Mouse (Mus musculus): ENCODE data around the gene Oas1a. TPM values are rescaled to one million over a fixed set of nuclear protein-coding genes. Genes with fewer than 3 reads are reported as not detected.
"Not testable (repeated sequence)": the region's sequence is repeated elsewhere in the genome, so short reads cannot be mapped to it uniquely, and the experiment has no call there.

Gene Oas1a
- polyA plus RNA-seq, 1 experiment from 2014 or later = 2.8 TPM

DNA sequence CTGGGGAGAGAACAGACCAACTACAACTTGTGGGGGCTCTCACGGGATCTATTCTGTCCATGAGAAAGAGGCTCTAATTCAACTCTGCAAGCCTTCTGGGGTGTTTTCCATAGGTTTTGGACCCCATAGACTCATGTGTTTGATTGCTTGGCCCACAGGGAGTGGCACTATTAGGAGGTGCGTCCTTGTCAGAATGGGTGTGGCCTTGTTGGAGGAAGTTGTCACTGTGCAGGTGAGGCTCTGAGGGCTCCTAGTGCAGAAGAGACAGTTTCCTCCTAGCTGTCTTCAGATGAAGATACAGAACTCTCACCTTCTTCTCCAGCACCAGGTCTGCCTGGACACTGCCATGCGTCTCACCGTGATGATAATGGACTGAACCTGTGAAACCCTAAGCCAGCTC is 17.2 kb upstream of the Oas1a start:
- not testable (repeated sequence) for H3K36me3 ChIP-seq (ENCODE audit: control insufficient read depth, insufficient read depth); H3K4me2 ChIP-seq (ENCODE audit: low read depth, low read length); H3K9ac ChIP-seq (ENCODE audit: low read depth, low read length); H3K27ac ChIP-seq (ENCODE audit: low read length); H3K4me3 ChIP-seq (ENCODE audit: low read depth, low read length); ATAC-seq (ENCODE audit: low read depth); H3K27me3 ChIP-seq (ENCODE audit: control insufficient read depth, insufficient read depth, low read depth, low read length); H3K9me3 ChIP-seq (replicated peaks; ENCODE audit: control insufficient read depth, low read length); H3K4me1 ChIP-seq (ENCODE audit: control insufficient read depth, low read depth, low read length)
- 63% methylated on average over 4 of the region's 4 CpGs for whole genome bisulfite sequencing (ENCODE audit: insufficient replicate concordance)

- H3K4me1 ChIP-seq (ENCODE audit: control insufficient read depth, low read depth, low read length) = no peaks in the 10 kb centered on the region
- no peak for ATAC-seq (ENCODE audit: low read depth)
- no peak overlapping the region for H3K4me2 ChIP-seq (ENCODE audit: low read depth, low read length)
- no peaks in the 10 kb centered on the region for H3K27me3 ChIP-seq (ENCODE audit: control insufficient read depth, insufficient read depth, low read depth, low read length)
- no peak overlapping the region for H3K27ac ChIP-seq (ENCODE audit: low read length)
- no peaks in the 10 kb centered on the region for H3K36me3 ChIP-seq (ENCODE audit: control insufficient read depth, insufficient read depth)
- H3K9ac ChIP-seq (ENCODE audit: low read depth, low read length) = no peak overlapping the region
- H3K4me3 ChIP-seq (ENCODE audit: low read depth, low read length) = no peak overlapping the region
- H3K9me3 ChIP-seq (replicated peaks; ENCODE audit: control insufficient read depth, low read length) = no peaks in the 10 kb centered on the region
- 53% methylated on average over 4 of the region's 4 CpGs for WGBS (ENCODE audit: insufficient replicate concordance)
These were observed 16.6 kb upstream of the Oas1a start for GRCm38 (mm10) chr5:120923969-120924368.

- Histone ChIP-seq H3K27me3 (ENCODE audit: control insufficient read depth, insufficient read depth, low read depth, low read length) (no peaks in the 10 kb centered on the region), H3K4me1 (ENCODE audit: control insufficient read depth, low read depth, low read length) (no peaks in the 10 kb centered on the region), H3K9me3 (replicated peaks; ENCODE audit: control insufficient read depth, low read length) (no peaks in the 10 kb centered on the region), H3K36me3 (ENCODE audit: control insufficient read depth, insufficient read depth) (no peaks in the 10 kb centered on the region), H3K4me2 (ENCODE audit: low read depth, low read length) (no peak overlapping the region), H3K4me3 (ENCODE audit: low read depth, low read length) (no peak overlapping the region), H3K27ac (ENCODE audit: low read length) (no peak overlapping the region), H3K9ac (ENCODE audit: low read depth, low read length) (no peak overlapping the region)
- WGBS (ENCODE audit: insufficient replicate concordance) = 50% methylated on average over 3 of the region's 3 CpGs
- no peak for ATAC-seq (ENCODE audit: low read depth)
These were observed 13.0 kb upstream of the Oas1a start for GRCm38 (mm10) chr5:120920296-120920695.

DNA sequence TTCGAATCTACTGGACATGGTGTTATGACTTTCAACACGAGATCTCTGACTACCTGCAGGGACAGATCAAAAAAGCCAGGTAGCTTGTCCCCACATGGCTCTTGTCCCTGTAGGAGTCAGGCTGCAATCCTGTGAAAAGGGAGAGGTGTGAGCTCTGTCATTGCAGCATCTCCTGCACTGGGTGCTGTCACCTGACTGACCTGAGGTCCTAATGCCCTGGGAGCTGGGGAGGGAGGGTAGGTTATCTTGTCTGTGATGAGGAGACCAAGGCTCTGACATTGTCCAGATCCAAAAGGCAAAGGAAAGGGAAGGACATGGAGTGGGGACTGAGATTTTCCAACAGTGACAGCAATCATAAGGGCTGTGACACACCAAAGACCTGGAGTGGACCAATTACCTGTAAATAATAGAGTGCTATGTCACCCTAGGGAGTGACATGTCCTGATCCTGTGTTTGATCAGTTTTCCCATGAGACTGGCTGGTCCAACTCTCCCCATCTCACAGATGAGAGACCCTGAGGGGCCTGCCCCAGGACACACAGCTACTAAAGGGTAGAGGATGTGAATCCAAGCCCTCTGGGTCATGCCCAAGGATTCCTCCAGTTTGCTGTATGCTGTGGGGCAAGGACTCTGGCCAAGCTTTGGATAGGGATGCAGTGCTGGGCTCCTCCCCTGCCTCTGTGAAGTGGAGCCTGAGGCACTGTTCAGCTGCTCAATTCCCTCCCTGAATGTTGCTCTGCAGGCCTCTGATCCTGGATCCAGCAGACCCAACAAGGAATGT is 12.0 kb upstream of the Oas1a start:
- ATAC-seq (ENCODE audit: low read depth); H3K27ac ChIP-seq (ENCODE audit: low read length); H3K4me3 ChIP-seq (ENCODE audit: low read depth, low read length); H3K9ac ChIP-seq (ENCODE audit: low read depth, low read length); H3K36me3 ChIP-seq (ENCODE audit: control insufficient read depth, insufficient read depth); H3K4me2 ChIP-seq (ENCODE audit: low read depth, low read length); H3K9me3 ChIP-seq (replicated peaks; ENCODE audit: control insufficient read depth, low read length); H3K4me1 ChIP-seq (ENCODE audit: control insufficient read depth, low read depth, low read length); H3K27me3 ChIP-seq (ENCODE audit: control insufficient read depth, insufficient read depth, low read depth, low read length): not testable (repeated sequence)
- WGBS (ENCODE audit: insufficient replicate concordance) = 44% methylated on average over 2 of the region's 2 CpGs

DNA sequence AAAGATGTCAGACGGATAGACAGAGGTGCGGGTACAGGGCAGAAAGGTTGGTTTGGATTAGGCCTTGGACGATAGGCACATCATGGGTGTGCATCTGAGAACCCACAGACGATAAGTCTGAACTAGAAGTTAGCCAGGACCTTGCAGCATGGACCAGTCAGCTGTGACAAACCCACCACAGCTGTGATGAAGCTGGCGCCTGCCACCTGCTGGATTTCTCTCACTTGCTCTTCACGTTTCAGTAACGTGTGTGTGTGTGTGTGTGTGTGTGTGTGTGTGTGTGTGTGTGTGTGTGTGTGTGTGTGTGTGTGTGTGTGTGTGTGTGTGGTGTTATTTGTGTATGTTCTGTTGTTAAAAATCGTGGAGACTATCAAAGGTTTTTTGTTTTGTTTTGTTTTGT is 6.9 kb upstream of the Oas1a start, which contains the start of gene Oas1d:
TSS of gene Oas1d (plus strand) at position 333 of the 400 bp plus-strand sequence.
- H3K9ac ChIP-seq (ENCODE audit: low read depth, low read length); H3K9me3 ChIP-seq (replicated peaks; ENCODE audit: control insufficient read depth, low read length); H3K4me3 ChIP-seq (ENCODE audit: low read depth, low read length); H3K27ac ChIP-seq (ENCODE audit: low read length); H3K4me2 ChIP-seq (ENCODE audit: low read depth, low read length); H3K4me1 ChIP-seq (ENCODE audit: control insufficient read depth, low read depth, low read length); H3K36me3 ChIP-seq (ENCODE audit: control insufficient read depth, insufficient read depth); H3K27me3 ChIP-seq (ENCODE audit: control insufficient read depth, insufficient read depth, low read depth, low read length); ATAC-seq (ENCODE audit: low read depth): not testable (repeated sequence)
- 34% methylated on average over 8 of the region's 8 CpGs for WGBS (ENCODE audit: insufficient replicate concordance)

DNA sequence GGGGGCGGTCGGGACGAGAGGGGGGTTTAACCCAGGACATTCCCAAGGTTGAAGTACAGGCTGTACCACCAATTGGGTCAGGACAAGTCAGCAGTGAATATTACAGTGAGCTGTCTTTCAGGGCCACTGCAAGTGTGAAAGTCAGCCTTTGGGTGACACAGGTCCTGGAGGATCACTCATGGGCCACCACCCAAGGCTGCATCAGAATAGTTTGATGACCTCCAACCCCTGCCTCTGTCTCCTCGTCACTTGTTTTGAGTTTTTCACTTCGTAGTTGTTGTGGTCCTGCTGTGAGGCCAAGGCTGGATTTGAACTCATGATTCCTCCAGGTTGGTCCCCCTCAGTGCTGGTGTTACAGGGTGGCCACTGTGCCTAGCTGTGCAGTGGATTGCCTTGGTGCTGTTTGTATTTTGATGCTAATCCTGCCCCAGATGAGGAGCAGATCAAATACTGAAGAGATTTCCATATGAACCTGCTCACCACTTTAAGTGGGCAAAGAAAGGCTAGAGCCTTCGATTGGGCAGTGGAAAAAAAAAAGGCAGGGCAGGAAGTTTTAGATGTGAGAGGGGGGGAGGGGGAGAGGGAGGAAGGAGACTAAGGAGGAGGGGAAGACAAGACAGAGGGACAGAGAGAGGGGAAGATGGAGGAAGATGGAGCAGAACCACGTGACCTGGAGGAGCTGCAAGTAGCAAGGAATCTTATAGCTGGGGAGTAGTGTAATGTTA is 1.0 kb upstream of the Oas1a start:
- Histone ChIP-seq H3K9me3 (replicated peaks; ENCODE audit: control insufficient read depth, low read length) (no peaks in the 10 kb centered on the region), H3K27ac (ENCODE audit: low read length) (no peak overlapping the region)
- WGBS (ENCODE audit: insufficient replicate concordance) = 44% methylated on average over 7 of the region's 7 CpGs

GRCm38 (mm10) chr5:120902056-120902455 is 5.3 kb downstream of the Oas1a start:
- ATAC-seq (ENCODE audit: low read depth) = no peak
- H3K36me3 ChIP-seq (ENCODE audit: control insufficient read depth, insufficient read depth) = no peaks in the 10 kb centered on the region
- H3K9ac ChIP-seq (ENCODE audit: low read depth, low read length) = no peak overlapping the region
- no peak overlapping the region for H3K27ac ChIP-seq (ENCODE audit: low read length)
- 73% methylated on average over 5 of the region's 5 CpGs for WGBS (ENCODE audit: insufficient replicate concordance)
- H3K4me1 ChIP-seq (ENCODE audit: control insufficient read depth, low read depth, low read length) = no peaks in the 10 kb centered on the region
- H3K4me2 ChIP-seq (ENCODE audit: low read depth, low read length) = no peak overlapping the region
- H3K9me3 ChIP-seq (replicated peaks; ENCODE audit: control insufficient read depth, low read length) = no peaks in the 10 kb centered on the region
- H3K4me3 ChIP-seq (ENCODE audit: low read depth, low read length) = no peak overlapping the region
- H3K27me3 ChIP-seq (ENCODE audit: control insufficient read depth, insufficient read depth, low read depth, low read length) = no peaks in the 10 kb centered on the region

More for the DNA sequence above, 1.0 kb upstream of the Oas1a start:
- H3K9ac ChIP-seq (ENCODE audit: low read depth, low read length) = no peak overlapping the region
- no peak overlapping the region for H3K4me3 ChIP-seq (ENCODE audit: low read depth, low read length)
- H3K36me3 ChIP-seq (ENCODE audit: control insufficient read depth, insufficient read depth) = no peaks in the 10 kb centered on the region
- no peaks in the 10 kb centered on the region for H3K27me3 ChIP-seq (ENCODE audit: control insufficient read depth, insufficient read depth, low read depth, low read length)
- H3K4me1 ChIP-seq (ENCODE audit: control insufficient read depth, low read depth, low read length) = no peaks in the 10 kb centered on the region
- H3K4me2 ChIP-seq (ENCODE audit: low read depth, low read length) = no peak overlapping the region
- ATAC-seq (ENCODE audit: low read depth) = no peak

DNA sequence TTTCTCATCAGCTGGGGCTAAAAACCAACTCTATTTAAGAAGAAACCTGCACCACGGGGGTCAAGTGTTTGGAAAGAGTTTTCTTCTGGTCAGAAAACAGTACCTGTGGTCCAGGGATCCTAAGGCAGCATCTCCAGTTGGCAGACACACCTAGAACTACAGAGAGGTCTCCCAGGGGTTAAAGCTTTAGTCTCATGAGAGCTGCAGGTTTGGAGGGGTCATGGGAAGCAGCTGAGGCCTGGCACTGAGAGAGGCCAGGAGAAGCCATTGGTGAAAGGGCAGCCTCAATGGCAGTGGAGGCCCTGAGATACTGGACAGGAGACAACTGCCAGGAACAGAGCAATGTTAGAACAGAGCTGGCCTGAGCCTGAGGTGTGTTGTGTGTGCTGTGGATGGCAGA is 6.7 kb downstream of the Oas1a start:
- Histone ChIP-seq H3K27me3 (ENCODE audit: control insufficient read depth, insufficient read depth, low read depth, low read length) (no peaks in the 10 kb centered on the region), H3K27ac (ENCODE audit: low read length) (no peak overlapping the region), H3K4me1 (ENCODE audit: control insufficient read depth, low read depth, low read length) (no peaks in the 10 kb centered on the region), H3K4me2 (ENCODE audit: low read depth, low read length) (no peak overlapping the region), H3K9me3 (replicated peaks; ENCODE audit: control insufficient read depth, low read length) (no peaks in the 10 kb centered on the region), H3K4me3 (ENCODE audit: low read depth, low read length) (no peak overlapping the region), H3K9ac (ENCODE audit: low read depth, low read length) (no peak overlapping the region), H3K36me3 (ENCODE audit: control insufficient read depth, insufficient read depth) (no peaks in the 10 kb centered on the region)
- no peak for ATAC-seq (ENCODE audit: low read depth)
- WGBS (ENCODE audit: insufficient replicate concordance) = 23% methylated on average over 1 of the region's 1 CpGs

DNA sequence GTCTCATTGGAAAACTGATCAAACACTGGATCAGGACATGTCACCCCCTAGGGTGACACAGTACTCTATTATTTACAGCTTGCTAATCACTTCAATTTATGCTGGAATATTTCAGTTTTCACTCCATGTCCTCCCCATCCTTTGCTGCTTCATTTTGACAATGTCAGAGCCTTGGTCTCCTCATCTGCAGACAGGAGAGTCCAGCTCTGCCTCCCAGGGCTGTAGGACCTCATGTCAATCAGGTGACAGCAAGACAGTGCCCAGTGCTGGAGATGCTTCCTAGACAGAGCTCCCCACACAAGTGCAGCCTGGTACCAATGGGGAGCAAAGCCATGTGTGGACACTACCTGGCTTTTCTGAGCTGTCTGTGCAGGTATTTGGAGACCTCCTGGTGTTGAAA is 8.6 kb downstream of the Oas1a start:
- no peaks in the 10 kb centered on the region for H3K27me3 ChIP-seq (ENCODE audit: control insufficient read depth, insufficient read depth, low read depth, low read length)
- no peaks in the 10 kb centered on the region for H3K4me1 ChIP-seq (ENCODE audit: control insufficient read depth, low read depth, low read length)
- H3K4me3 ChIP-seq (ENCODE audit: low read depth, low read length) = no peak overlapping the region
- no peak overlapping the region for H3K9ac ChIP-seq (ENCODE audit: low read depth, low read length)
- no peak overlapping the region for H3K4me2 ChIP-seq (ENCODE audit: low read depth, low read length)
- H3K9me3 ChIP-seq (replicated peaks; ENCODE audit: control insufficient read depth, low read length) = no peaks in the 10 kb centered on the region
- no peak overlapping the region for H3K27ac ChIP-seq (ENCODE audit: low read length)
- ATAC-seq (ENCODE audit: low read depth) = no peak
- H3K36me3 ChIP-seq (ENCODE audit: control insufficient read depth, insufficient read depth) = no peaks in the 10 kb centered on the region
